Mouse (Mus musculus): ENCODE measurements around the gene Gstm7. TPM values are rescaled to one million over a fixed set of nuclear protein-coding genes. Genes with fewer than 3 reads are reported as not detected.

Gene Gstm7
- polyA plus RNA-seq, 1 experiment from 2014 or later: 18.6 TPM

DNA sequence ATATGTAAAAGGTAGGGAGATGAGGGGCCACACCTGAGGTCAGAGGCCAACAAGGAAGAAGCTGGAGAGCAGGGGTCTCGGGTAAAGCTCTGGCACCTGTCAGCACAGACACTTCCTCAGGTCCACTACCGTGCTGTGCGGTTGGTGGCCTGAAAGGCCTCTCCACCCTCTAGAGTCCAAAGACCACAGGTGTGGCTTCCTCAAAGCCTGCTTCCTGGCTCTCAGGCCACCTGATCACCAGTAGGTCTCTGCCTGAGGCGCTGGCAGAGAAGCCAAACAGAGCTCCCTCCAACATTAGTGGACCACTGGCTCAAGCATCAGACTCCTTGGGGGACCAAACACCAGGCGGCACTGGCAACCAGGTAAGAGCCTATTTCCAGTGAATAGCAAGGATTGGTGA, 54.6 kb downstream of the Gstm7 start, which contains the start of gene Eps8l3:
Eps8l3 (plus strand) TSS at position 225 of the 400 bp plus-strand sequence.
- no peaks in the 10 kb centered on the region for H3K9me3 ChIP-seq (ENCODE audit: control insufficient read depth, low read length)
- ATAC-seq (ENCODE audit: low FRiP score, low TSS enrichment): no peak
- H3K9ac ChIP-seq (ENCODE audit: low read depth, low read length): no peak within 1 kb of the TSS
- H3K4me3 ChIP-seq (ENCODE audit: low read length): no peak within 1 kb of the TSS
- WGBS: 85% methylated on average over 5 of the region's 5 CpGs
- no peak within 1 kb of the TSS for H3K27ac ChIP-seq (ENCODE audit: low read depth, low read length)
- H3K36me3 ChIP-seq (ENCODE audit: control insufficient read depth, insufficient read depth, low read length): no peaks in the 10 kb centered on the region
- no peaks in the 10 kb centered on the region for H3K27me3 ChIP-seq (ENCODE audit: control insufficient read depth, insufficient read depth, low read length)
- no peak within 1 kb of the TSS for H3K4me2 ChIP-seq (replicated peaks; ENCODE audit: low read depth, low read length)
- H3K4me1 ChIP-seq (ENCODE audit: control insufficient read depth, insufficient read depth, low read length): no peaks in the 10 kb centered on the region

Other genes with a start within 250 kb of the Gstm7 start
- gene Ahcyl1, start 235.3 kb downstream of the Gstm7 start, polyA plus RNA-seq (2014; fragmentation: Nextera tagmentation; extraction: Ambion mirVana): 73.8 and 119 TPM in 2 replicates
- gene Csf1, start 171.3 kb downstream of the Gstm7 start, polyA plus RNA-seq (2014; fragmentation: Nextera tagmentation; extraction: Ambion mirVana): 3.9 and 8.5 TPM in 2 replicates
- not detected in 2 replicates for gene Eps8l3, start 54.6 kb downstream of the Gstm7 start, polyA plus RNA-seq (2014; fragmentation: Nextera tagmentation; extraction: Ambion mirVana)
- 174 and 223 TPM in 2 replicates for gene Gstm5, start 36.0 kb downstream of the Gstm7 start, polyA plus RNA-seq (2014; fragmentation: Nextera tagmentation; extraction: Ambion mirVana)
- 4.4 and 5.7 TPM in 2 replicates for gene Gstm6, start 11.9 kb upstream of the Gstm7 start, polyA plus RNA-seq (2014; fragmentation: Nextera tagmentation; extraction: Ambion mirVana)
- gene Gstm3, start 37.5 kb upstream of the Gstm7 start, polyA plus RNA-seq (2014; fragmentation: Nextera tagmentation; extraction: Ambion mirVana): 0.16 TPM in 1 of 2 replicates, not detected in the other
- gene Gstm2, start 54.6 kb upstream of the Gstm7 start, polyA plus RNA-seq (2014; fragmentation: Nextera tagmentation; extraction: Ambion mirVana): 76.2 and 79.8 TPM in 2 replicates
- 63.0 and 73.6 TPM in 2 replicates for gene Gstm1, start 86.2 kb upstream of the Gstm7 start, polyA plus RNA-seq (2014; fragmentation: Nextera tagmentation; extraction: Ambion mirVana)
- gene Gstm4, start 113.1 kb upstream of the Gstm7 start, polyA plus RNA-seq (2014; fragmentation: Nextera tagmentation; extraction: Ambion mirVana): 17.2 and 18.4 TPM in 2 replicates
- gene Ampd2, start 154.8 kb upstream of the Gstm7 start, polyA plus RNA-seq (2014; fragmentation: Nextera tagmentation; extraction: Ambion mirVana): 36.8 and 43.4 TPM in 2 replicates
- gene Gnat2, start 161.0 kb upstream of the Gstm7 start, polyA plus RNA-seq (2014; fragmentation: Nextera tagmentation; extraction: Ambion mirVana): 1.5 and 2.1 TPM in 2 replicates
- 115 and 181 TPM in 2 replicates for gene Gnai3, start 214.3 kb upstream of the Gstm7 start, polyA plus RNA-seq (2014; fragmentation: Nextera tagmentation; extraction: Ambion mirVana)
- gene Gpr61, start 223.1 kb upstream of the Gstm7 start, polyA plus RNA-seq (2014; fragmentation: Nextera tagmentation; extraction: Ambion mirVana): 0.09 and 0.18 TPM in 2 replicates